Mouse (Mus musculus): Measurements from ENCODE around the gene Ccdc144b.

Gene Ccdc144b

GRCm38 (mm10) chr3:36029993-36030392 lies 23.4 kb downstream of the Ccdc144b start:
- DNase-seq (ENCODE audit: low spot score in 2 of 2) = no peak

GRCm38 (mm10) chr3:36025732-36026131 lies 27.6 kb downstream of the Ccdc144b start:
- no peak for DNase-seq (ENCODE audit: low spot score in 2 of 2)

- DNase-seq (ENCODE audit: low spot score in 2 of 2) = no peak
Measured at GRCm38 (mm10) chr3:36011239-36011638, 42.1 kb downstream of the Ccdc144b start.

DNA sequence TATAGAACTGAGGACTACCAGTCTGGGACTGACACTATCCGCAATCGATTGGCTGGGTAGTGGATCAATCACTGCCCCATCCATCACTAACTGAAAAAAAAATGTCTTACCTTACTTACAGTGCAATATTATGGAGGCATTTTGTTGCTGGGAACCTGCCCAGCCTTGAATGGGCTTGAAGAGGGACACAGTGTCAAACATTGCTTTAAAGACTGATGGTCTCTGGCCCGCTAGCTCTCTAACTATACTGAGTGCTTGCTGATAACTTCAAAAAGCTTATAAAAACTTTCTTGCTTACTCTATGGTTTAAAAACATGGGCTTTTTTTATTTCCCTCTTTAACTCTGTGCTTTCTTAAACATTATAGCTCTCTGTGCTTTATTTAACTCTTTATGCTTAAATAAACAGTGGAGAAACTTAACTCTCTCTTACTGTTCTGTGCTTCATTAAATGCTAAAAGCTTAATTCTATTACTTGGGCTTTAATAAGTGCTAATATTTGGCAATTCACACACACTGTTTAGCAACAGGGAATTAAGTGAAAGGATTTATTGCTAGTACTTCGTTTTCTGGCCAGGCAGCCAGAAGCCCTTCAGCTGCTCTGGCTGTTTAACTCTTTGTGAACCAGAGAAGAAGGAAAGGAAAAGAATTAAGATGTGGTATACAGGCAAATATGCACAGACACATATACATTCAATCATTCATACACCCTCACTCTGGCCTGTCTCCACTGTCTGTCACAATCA lies 44.8 kb downstream of the Ccdc144b start:
- no peak for DNase-seq (ENCODE audit: low spot score in 2 of 2)

- no peak for DNase-seq (ENCODE audit: low spot score in 2 of 2)
Measured at GRCm38 (mm10) chr3:36004028-36004895, 49.1 kb downstream of the Ccdc144b start.

- peak; percentile 96 to 97 for DNase-seq (ENCODE audit: low spot score in 2 of 2)
Measured at GRCm38 (mm10) chr3:36000275-36001239, 52.8 kb downstream of the Ccdc144b start, which contains the start of gene Mccc1. Gene Mccc1, minus strand, starts transcription at chr3:36000678.

DNA sequence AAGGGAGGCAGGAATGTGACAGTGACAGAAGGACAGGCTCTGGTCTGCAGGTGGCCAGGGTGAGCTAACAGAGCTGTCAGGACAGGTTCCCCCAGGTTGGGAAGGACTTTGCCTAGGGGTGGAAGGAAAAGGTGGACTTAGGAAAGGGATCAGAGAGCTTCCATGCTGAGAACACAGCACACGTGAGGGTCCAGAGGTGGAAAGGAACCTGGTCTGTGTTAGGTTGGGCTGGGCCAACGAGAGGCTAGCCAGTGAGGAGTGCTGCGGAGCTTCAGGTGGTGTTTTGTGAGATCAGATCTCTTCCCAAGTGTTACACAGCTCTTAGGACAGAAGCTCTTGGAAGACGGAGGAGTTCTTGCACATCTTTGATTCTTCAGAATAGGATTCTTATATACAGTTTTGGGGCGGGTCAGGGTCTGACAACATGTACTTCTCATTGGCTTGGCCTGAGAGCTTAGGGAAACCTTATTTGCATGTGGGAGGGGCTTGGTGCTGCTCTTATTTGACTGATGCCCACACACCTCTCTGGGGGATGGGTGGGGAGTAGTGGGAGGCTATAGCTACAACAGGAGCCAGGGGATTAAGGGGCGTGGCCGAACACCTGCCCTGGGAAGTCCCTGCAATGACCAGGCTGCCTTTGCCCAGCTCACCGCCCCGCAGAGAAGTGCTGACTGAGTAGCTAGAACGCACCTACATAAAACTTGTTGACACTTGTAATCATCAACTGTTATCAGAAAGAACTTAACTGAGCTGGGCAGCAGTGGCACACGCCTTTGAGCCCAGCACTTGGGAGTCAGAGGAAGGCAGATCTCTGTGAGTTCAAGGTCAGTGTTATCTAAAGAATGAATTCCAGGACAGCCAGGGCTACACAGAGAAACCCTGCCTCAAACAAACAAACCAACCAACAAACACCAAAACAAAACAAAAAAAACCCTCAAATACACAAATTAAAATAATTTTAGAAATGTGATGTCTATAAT lies 58.5 kb downstream of the Ccdc144b start:
- DNase-seq (ENCODE audit: low spot score in 2 of 2) = peak in 1 of 2 experiments; percentile 10

DNA sequence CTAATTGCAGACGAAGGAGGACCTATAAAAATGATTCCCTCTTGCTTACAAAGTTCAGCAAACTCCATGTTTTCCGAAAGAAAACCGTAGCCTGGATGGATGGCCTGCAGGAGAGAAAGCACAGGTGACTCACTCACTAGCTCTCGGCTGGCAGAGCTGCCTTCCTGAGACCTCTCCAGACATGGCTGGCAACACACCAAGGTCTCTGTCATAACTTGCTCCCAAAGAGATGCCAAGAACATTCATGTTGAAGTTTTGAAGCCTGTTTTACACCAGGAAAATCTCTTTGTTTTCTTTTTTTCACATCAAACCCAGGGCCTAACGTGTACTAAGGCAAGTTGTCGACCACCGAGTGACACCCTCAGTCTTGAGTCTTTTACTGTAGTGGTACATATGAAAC lies 62.6 kb downstream of the Ccdc144b start:
- no peak for DNase-seq (ENCODE audit: low spot score in 2 of 2)

DNA sequence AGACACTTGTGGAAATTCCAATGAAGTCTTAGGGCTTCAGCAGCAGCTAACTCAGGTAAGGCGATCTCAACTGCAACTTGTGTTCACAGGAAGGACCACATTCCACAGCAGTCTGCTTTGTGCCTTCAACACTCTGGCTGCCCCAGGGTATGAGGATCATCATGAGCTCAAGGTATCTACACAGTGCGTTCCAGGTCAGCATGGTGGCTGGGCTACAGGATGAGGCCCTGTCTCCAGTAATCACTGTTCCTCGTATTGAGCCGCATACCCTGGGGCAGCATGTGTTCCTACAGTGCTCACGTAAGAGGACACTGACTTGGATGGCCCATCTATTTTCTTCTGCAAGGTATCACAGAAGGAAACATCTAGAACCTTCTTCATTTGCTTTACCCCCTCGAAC lies 65.3 kb downstream of the Ccdc144b start:
- DNase-seq (ENCODE audit: low spot score in 2 of 2) = no peak

DNA sequence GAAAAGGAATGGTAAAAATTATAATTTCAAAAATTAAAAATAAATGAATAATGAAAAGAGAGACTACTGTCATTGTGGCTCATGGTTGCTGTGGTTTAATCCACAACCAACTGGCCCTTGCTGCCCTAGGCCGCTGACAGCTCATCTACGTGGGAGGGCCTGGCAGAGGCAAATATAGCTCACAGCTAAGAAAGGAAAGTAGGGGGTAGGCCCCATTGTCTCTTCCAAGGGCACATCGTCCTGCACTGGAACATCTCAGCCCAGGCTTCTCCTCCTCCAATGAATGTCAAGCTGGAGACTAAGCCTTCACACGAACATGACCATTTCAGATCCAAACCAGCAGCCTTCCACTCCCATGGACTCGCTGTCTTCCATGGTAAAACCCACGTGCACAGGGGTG lies 67.1 kb downstream of the Ccdc144b start:
- peak; percentile 15 to 50 for DNase-seq (ENCODE audit: low spot score in 2 of 2)

GRCm38 (mm10) chr3:35973551-35973950 lies 79.8 kb downstream of the Ccdc144b start:
- DNase-seq (ENCODE audit: low spot score in 2 of 2) = no peak

GRCm38 (mm10) chr3:35972985-35973384 lies 80.4 kb downstream of the Ccdc144b start:
- DNase-seq (ENCODE audit: low spot score in 2 of 2) = no peak

- DNase-seq (ENCODE audit: low spot score in 2 of 2) = no peak
Measured at GRCm38 (mm10) chr3:35971149-35971548, 82.2 kb downstream of the Ccdc144b start.

- DNase-seq (ENCODE audit: low spot score in 2 of 2) = no peak
Measured at GRCm38 (mm10) chr3:35970441-35970840, 82.9 kb downstream of the Ccdc144b start.

- DNase-seq (ENCODE audit: low spot score in 2 of 2) = no peak
Measured at GRCm38 (mm10) chr3:35967366-35967921, 85.9 kb downstream of the Ccdc144b start.

DNA sequence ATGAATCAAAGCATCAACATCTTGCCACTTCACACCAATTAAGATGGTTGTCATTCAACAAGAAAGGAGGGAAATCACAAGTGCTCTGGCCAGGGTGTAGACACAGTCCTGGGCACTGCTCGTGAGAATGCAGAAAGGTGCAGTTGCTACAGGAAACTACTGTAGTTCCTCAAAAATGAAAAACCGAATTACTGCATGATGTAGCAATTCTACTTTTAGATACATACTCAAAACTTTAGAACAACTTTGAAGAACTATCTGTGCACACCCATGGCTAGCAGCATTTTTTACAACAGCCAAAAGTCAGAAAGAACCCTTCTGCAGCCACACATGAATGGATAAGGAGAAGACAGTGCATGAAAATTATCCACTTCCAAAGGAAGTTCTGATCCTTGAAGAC lies 86.9 kb downstream of the Ccdc144b start:
- no peak for DNase-seq (ENCODE audit: low spot score in 2 of 2)

DNA sequence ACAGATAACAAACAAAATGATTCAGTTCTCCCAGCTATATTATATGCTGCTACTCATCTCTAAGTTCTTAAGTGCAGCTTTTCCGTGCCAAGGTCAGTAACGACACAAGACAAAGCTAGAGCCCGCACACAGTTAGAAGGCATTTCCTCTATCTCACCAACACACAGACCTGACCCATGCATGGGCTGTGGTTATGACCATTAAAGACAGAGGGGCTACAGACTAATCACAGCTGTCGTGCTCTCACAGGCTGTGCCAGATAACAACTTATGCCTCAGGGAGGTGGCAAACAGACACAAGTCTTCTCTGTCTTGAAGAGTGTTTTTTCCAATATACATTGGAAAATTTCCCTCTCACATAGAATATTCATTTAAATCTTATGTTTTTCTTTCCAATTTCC lies 88.4 kb downstream of the Ccdc144b start:
- no peak for DNase-seq (ENCODE audit: low spot score in 2 of 2)

DNA sequence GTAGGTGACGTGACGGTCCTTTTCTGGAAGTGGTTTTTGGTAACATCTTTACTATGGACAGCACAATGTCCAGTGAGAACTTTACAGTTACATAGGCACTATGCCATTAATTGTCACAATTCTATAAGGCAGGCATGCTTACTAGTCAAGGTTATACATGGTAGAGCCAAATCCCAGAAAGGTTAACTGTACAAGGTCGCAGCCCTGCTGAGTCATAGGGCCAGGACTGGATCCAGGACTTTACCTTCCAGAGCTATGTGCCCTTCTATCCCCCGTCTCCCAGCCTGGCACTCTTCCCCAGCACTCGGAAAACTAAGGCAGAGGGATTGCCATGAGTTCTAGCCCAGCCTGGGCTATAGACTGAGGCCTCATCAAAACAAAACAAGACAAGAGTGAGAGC lies 89.4 kb downstream of the Ccdc144b start:
- no peak for DNase-seq (ENCODE audit: low spot score in 2 of 2)

GRCm38 (mm10) chr3:35963401-35963800 lies 89.9 kb downstream of the Ccdc144b start:
- DNase-seq (ENCODE audit: low spot score in 2 of 2) = no peak

DNA sequence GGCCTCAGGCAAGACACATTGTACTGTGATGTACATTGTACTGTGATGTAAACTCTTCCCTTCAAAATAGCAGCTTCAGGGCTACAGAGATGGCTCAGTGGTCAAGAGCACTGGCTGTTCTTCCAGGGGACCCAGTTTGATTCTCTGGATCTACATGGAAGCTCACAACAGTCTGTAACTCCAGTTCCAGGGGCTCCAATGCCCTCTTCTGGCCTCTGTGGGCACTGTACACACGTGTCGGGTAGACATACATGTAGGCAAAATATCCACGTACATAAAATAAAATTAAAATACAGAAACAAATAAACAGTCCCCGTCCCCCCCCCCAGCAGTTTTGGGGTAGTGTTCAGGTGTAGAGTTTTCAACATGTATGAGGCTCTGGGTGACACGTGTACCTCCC lies 90.4 kb downstream of the Ccdc144b start:
- DNase-seq (ENCODE audit: low spot score in 2 of 2) = no peak
